Mouse (Mus musculus) heart, embryonic 15.5 days (tissue): ENCODE data around the gene Rad9b. TPM values are rescaled to one million over a fixed set of nuclear protein-coding genes. Genes with fewer than 3 reads are reported as not detected.

Source experiments
- ATAC-seq: fragments of 200-750 bp; cut with Nextera tagmentation; replicated peaks from 2 replicates; pipeline ENCODE4 v1.8.0; 2017; ENCODE audit warnings: low read depth, moderate TSS enrichment; ENCODE audit not compliant: insufficient number of reproducible peaks, insufficient read depth, low FRiP score
- H3K27ac ChIP-seq: fragments of 300-500 bp; sonication (generic); 2 replicates; pipeline ENCODE4 v1.5.1; 2015; ENCODE audit warnings: mild to moderate bottlenecking, inconsistent platforms
- H3K27me3 ChIP-seq: fragments of 300-500 bp; sonication (generic); 2 replicates; pipeline ENCODE4 v1.6.1; 2015; ENCODE audit warnings: inconsistent platforms
- H3K36me3 ChIP-seq: fragments of 300-500 bp; sonication (generic); 2 replicates; pipeline ENCODE4 v1.6.1; 2015; ENCODE audit warnings: mild to moderate bottlenecking, inconsistent platforms
- H3K4me1 ChIP-seq: fragments of 300-500 bp; sonication (generic); replicated peaks from 2 replicates; pipeline ENCODE4 v1.6.1; 2015; ENCODE audit warnings: inconsistent platforms
- H3K4me2 ChIP-seq: fragments of 300-500 bp; sonication (generic); 2 replicates; pipeline ENCODE4 v1.6.1; 2015; ENCODE audit warnings: inconsistent platforms, mild to moderate bottlenecking, moderate library complexity
- H3K4me3 ChIP-seq: fragments of 300-500 bp; sonication (generic); 2 replicates; pipeline ENCODE4 v1.5.1; 2015; ENCODE audit warnings: mild to moderate bottlenecking, inconsistent platforms
- H3K9ac ChIP-seq: fragments of 300-500 bp; sonication (generic); 2 replicates; pipeline ENCODE4 v1.6.1; 2015; ENCODE audit warnings: mild to moderate bottlenecking, inconsistent platforms
- H3K9me3 ChIP-seq: fragments of 300-500 bp; sonication (generic); replicated peaks from 2 replicates; pipeline ENCODE4 v1.6.1; 2016; ENCODE audit warnings: inconsistent platforms
- WGBS: fragments of 180-500 bp; shearing (Covaris S2); methylation state at CpG from one replicate; pipeline ENCODE4 v1.1.7; 2015; ENCODE audit warnings: mixed read lengths; 5-methylcytosine and 5-hydroxymethylcytosine counted together
- polyA plus RNA-seq: library from polyadenylated mRNA; unstranded; fragments of >200 nt; fragmentation: Nextera tagmentation; extraction: Ambion mirVana; gene quantifications from 2 replicates; pipeline ENCODE4 v1.2.1, GENCODE M21; 2015

The Rad9b gene
- polyA plus RNA-seq, 1 experiment from 2014 or later = 7.2 TPM

DNA sequence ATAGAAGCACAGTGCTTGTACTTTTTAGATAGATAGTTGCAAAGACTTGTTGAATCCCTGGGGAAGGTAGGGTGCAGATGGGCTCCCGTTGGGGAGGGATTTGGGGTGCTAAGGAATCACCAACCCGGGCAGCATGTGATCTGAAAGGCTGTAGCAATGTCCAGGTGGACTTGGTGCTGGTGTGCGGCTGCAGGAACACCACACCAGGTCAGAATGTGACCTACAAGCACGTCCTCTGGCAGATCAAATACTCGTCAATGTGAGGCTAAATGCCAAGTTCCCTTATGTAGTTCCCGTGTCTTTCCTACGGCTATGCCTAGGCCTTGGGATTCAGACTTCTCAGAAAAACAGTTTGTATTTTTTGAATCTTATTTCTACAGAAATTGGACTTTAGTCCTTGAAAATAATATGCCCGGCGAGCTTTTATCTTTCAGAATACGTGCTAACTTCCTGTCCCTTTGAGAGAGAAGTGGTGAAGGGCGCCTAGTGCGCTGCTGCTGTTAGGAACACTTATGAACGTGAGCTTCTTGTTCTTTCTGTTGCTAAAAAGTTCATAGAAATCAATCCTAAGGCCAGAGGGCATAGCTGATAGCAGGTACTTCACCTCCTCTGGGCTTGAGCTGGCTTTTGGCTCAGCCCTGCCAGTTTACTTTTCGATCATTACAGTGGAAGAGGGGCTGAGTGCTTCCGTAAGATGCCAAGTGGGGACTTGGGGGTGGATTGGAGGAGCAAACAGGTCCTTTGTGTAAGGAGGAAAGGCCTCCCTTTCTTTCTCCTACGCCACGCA, 62.3 kb downstream of the Rad9b start:
- Histone ChIP-seq H3K27me3 (no peaks in the 10 kb centered on the region), H3K4me1 (peaks cover 62% of the 10 kb centered on the region), H3K27ac (peak overlapping the region; percentile 78), H3K9me3 (no peaks in the 10 kb centered on the region), H3K4me3 (0 out of 2 replicates have a peak overlapping the region, but pooled peaks have one; percentile 4), H3K4me2 (peak overlapping the region; percentile 36), H3K9ac (no peak overlapping the region), H3K36me3 (no peaks in the 10 kb centered on the region; the same call in 1 of the 2 replicates)
- 47% methylated on average over 17 of the region's 17 CpGs for WGBS
- ATAC-seq = no peak

DNA sequence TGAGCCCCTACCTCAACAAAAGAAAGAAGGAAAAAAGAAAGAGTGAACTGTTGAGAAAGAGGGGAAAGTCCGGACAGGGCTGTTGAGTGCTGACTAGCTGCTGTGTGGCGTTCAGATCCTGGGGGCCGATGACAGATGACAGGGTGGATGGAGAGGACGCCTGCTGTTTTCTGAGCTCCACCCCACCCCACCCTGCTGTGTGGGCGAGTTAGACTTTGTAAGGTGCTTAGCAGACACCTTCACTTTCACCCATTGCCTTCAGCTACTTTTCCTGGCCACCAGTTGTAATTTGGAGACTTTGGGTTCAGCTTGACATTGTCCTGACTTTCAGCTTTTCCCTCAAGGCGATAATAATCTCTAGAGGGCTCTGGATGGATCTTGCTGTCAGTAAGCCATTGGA, 62.9 kb downstream of the Rad9b start:
- Histone ChIP-seq H3K9ac (no peak overlapping the region), H3K4me1 (peaks cover 68% of the 10 kb centered on the region), H3K4me2 (peak overlapping the region; percentile 36; the same call in 1 of the 2 replicates), H3K36me3 (no peaks in the 10 kb centered on the region; the same call in 1 of the 2 replicates), H3K4me3 (no peak overlapping the region), H3K9me3 (no peaks in the 10 kb centered on the region), H3K27ac (peak overlapping the region; percentile 78), H3K27me3 (no peaks in the 10 kb centered on the region)
- 42% methylated on average over 6 of the region's 6 CpGs for WGBS
- no peak; the same call in 1 of the 2 replicates for ATAC-seq

DNA sequence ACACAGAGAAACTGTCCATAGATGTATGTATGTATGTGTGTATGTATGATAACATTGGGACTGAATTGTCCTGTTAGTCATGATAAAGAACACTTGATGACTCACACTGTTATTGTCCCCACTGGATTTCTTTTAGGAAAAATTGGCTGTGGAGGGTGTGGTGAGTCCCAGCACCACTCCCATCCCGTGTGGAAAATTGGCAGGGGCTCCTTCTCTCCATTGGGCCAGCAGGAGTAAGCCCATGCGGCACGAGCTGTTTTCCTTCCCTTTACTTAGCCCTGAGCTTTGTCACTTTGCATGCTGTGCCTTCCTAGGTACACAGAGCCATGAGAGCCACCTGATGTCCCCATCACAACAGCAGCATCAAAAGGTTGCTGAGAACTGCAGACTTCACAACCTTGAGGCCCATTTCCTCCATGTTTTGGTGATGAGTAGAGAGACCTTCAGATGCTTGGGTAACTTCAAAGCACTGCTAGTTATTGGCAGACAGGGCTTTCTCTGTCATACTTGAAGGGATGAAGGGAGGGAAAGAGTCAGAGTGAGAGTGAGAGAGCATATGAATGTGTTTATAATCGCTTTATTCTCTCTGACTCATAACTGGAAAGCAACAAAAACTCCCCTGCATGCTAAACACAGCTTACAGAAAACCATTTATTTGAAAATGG, 65.8 kb downstream of the Rad9b start:
- Histone ChIP-seq H3K27ac (no peak overlapping the region), H3K9me3 (no peaks in the 10 kb centered on the region), H3K27me3 (no peaks in the 10 kb centered on the region), H3K4me3 (no peak overlapping the region), H3K9ac (no peak overlapping the region), H3K4me2 (no peak overlapping the region), H3K4me1 (peaks cover 57% of the 10 kb centered on the region), H3K36me3 (no peaks in the 10 kb centered on the region; the same call in 1 of the 2 replicates)
- no peak for ATAC-seq
- WGBS = 73% methylated on average over 4 of the region's 4 CpGs

DNA sequence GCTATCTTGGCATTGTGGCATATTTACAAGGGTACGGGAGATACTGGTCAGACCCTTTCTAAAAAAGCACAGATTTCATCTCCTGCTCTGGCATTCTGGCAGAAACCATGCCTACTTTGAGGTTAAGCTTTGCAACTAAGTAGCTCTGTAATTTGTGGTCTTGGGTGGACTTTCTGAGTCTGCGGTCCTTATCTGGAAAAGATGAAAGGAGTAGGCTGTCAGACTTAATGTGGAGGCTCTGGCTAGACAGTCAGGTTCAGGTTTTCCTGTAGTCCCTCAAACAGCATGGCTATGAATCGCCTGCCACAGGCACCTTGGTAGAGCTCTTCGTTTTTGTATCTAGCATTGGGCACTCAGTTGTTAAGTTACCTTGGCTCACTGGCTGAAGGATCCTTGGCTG, 67.0 kb downstream of the Rad9b start:
- H3K4me2 ChIP-seq = no peak overlapping the region
- ATAC-seq = no peak
- no peak overlapping the region for H3K9ac ChIP-seq
- 61% methylated on average over 4 of the region's 4 CpGs for WGBS
- no peaks in the 10 kb centered on the region for H3K9me3 ChIP-seq
- no peaks in the 10 kb centered on the region for H3K27me3 ChIP-seq
- peaks cover 45% of the 10 kb centered on the region for H3K4me1 ChIP-seq
- no peak overlapping the region for H3K27ac ChIP-seq
- H3K36me3 ChIP-seq = no peaks in the 10 kb centered on the region; the same call in 1 of the 2 replicates
- H3K4me3 ChIP-seq = no peak overlapping the region

DNA sequence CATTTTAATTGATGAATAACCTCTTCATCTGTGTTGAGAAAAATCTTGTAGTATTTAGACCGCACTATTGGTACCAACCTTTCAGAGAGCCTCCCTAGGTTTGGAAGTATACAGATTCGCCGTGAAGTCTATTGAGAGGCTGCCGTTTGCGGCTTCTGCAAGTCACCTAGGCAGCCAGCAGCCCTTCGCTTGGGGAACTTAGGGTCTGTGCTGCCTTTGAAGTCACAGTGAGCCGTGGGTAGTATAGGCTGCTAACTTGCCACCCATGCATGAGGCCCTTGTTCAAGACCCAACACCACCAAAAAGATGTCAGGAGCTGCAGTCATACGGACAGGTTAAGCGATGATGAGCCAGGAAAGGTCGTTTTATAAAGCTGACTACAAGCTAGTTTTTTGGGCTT, 67.8 kb downstream of the Rad9b start:
- ATAC-seq = no peak
- H3K4me1 ChIP-seq = peaks cover 40% of the 10 kb centered on the region
- peak overlapping the region; percentile 89 for H3K4me2 ChIP-seq
- no peaks in the 10 kb centered on the region for H3K9me3 ChIP-seq
- H3K9ac ChIP-seq = peak overlapping the region; percentile 86; the same call in 1 of the 2 replicates
- no peaks in the 10 kb centered on the region for H3K27me3 ChIP-seq
- H3K36me3 ChIP-seq = no peaks in the 10 kb centered on the region; the same call in 1 of the 2 replicates
- 79% methylated on average over 10 of the region's 10 CpGs for WGBS
- peak overlapping the region; percentile 90; the same call in 1 of the 2 replicates for H3K27ac ChIP-seq
- peak overlapping the region; percentile 85 for H3K4me3 ChIP-seq

DNA sequence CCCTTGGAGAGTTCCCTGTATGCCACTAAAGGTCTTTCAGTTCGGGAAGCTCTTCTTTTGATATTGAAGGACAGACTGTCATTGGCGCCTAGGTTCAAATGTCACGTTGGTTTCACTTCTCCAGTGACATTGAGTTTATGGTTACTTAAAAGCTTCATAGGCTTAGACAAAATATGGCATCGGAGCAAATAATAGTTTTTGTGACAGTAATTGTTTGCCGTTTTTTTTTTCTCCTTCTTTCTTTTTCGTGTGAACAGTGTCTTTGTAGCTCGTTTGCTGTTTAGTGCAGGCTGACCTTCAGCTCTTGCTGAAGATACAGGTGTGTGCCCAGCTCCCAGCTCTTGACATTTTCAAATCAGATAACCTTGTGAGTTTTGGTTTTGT, 68.3 kb downstream of the Rad9b start:
- Histone ChIP-seq H3K4me2 (peak overlapping the region; percentile 89), H3K9me3 (no peaks in the 10 kb centered on the region), H3K4me3 (peak overlapping the region; percentile 85), H3K27me3 (no peaks in the 10 kb centered on the region), H3K36me3 (no peaks in the 10 kb centered on the region; the same call in 1 of the 2 replicates), H3K27ac (peak overlapping the region; percentile 90), H3K9ac (peak overlapping the region; percentile 86), H3K4me1 (peaks cover 40% of the 10 kb centered on the region)
- ATAC-seq = no peak
- WGBS = 49% methylated on average over 7 of the region's 7 CpGs

DNA sequence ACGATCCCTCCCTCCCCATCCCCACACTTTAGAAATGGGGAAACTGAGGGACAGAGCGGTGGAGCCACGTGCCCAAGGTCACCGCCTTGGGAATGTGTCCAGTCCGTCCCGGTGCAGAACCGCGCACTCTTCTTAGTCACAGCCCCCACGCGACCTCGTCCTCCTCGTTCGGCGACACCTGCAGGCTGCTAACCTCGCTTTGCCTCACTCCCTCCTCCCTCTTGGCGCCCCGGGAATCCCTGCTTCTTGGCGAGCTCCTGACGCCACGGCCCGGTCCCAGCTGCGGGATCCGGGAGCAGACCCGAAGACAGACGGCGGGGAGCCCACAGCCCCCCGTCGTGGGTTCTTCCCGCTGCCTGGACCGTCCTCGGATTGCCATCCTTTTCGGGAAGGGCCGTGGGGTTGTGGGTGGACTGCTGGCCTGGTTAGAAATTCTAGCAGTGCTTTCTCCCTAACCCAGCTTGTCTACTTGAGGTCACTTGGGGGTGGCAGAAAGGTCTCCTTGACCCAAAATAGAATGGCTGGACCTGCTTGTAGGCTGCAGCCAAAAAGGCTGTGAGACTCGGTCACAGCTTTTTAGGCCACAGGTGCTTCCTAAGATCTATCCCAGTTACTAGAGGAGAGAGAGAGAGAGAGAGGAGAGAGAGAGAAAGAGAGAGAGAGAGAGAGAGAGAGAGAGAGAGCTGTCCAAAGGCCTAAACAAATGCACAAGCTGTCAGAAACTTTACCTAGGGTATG, 68.8 kb downstream of the Rad9b start:
- peak overlapping the region; percentile 86 for H3K9ac ChIP-seq
- H3K4me3 ChIP-seq = peak overlapping the region; percentile 85
- no peaks in the 10 kb centered on the region for H3K9me3 ChIP-seq
- H3K27ac ChIP-seq = peak overlapping the region; percentile 90
- peak overlapping the region; percentile 89 for H3K4me2 ChIP-seq
- no peaks in the 10 kb centered on the region; the same call in 1 of the 2 replicates for H3K36me3 ChIP-seq
- ATAC-seq = peak; percentile 31; the same call in 1 of the 2 replicates
- WGBS = under 1% methylated on average over 34 of the region's 34 CpGs
- no peaks in the 10 kb centered on the region for H3K27me3 ChIP-seq
- H3K4me1 ChIP-seq = peaks cover 46% of the 10 kb centered on the region

DNA sequence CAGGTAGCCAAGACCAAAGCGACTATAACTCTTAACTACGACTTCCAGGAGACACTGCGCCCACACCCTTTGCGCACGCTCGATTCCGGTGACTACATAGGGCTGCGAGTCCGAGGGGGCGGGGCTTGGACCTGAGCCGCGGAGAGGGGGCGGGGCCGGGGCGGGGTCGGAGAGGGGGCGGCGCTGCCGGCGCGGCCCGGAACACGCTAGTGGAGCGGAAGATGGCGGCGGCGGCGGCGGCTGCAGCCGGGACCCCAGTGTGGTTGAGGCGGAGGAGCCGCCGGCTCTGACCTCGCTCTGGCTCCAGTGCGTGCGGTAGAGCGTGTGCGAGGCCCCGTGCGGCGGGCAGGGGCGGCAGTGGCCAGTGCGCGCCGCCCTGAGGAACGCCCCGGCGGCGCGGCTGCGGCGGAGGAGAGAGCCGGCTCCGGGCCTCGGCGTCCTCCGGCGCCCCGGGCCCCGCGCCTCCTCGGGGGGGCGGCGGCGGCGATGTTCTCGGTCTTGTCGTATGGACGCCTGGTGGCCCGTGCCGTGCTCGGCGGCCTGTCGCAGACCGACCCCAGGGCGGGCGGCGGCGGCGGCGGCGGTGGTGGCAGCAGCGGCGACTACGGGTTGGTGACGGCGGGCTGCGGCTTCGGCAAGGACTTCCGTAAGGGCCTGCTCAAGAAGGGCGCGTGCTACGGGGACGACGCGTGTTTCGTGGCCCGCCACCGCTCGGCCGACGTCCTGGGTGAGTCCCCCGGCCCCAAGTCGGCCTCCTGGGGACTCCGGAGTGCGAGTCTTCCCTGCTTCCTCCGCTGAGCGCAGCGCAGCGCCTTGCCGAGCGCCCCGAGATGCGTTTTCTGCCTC, 69.6 kb downstream of the Rad9b start, which contains the start of gene Pptc7:
Gene Pptc7, plus strand, starts transcription at position 183 of the 846 bp plus-strand sequence.
- Histone ChIP-seq H3K27ac (peak within 1 kb of the TSS; percentile 90), H3K4me2 (peak within 1 kb of the TSS; percentile 89), H3K4me1 (peaks cover 49% of the 10 kb centered on the region), H3K36me3 (no peaks in the 10 kb centered on the region; the same call in 1 of the 2 replicates), H3K4me3 (peak within 1 kb of the TSS; percentile 85), H3K27me3 (no peaks in the 10 kb centered on the region), H3K9ac (peak within 1 kb of the TSS; percentile 86), H3K9me3 (no peaks in the 10 kb centered on the region)
- ATAC-seq = peak; percentile 93
- under 1% methylated on average over 94 of the region's 114 CpGs for WGBS

DNA sequence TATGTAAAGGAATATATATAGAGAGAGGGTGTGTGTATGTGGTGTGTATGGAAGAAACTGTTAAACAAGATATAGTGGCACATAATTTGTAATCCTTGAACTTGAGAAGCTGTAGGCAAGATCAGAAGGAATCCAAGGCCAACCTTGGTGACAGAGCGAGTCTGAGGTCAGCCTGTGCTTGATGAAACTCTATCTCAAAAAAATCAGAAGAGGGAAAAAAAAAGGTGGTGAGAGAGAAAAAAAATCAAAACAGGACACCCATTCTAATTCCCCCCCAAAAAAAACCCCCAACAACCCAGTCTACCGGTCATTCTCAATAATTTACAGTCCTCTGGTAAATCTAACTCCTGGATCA, 70.2 kb downstream of the Rad9b start:
- 28% methylated on average over 2 of the region's 2 CpGs for WGBS
- Histone ChIP-seq H3K4me2 (peak overlapping the region; percentile 89), H3K36me3 (no peaks in the 10 kb centered on the region; the same call in 1 of the 2 replicates), H3K4me1 (peaks cover 49% of the 10 kb centered on the region), H3K27ac (no peak overlapping the region), H3K9me3 (no peaks in the 10 kb centered on the region), H3K27me3 (no peaks in the 10 kb centered on the region), H3K9ac (0 out of 2 replicates have a peak overlapping the region, but pooled peaks have one; percentile 86), H3K4me3 (peak overlapping the region; percentile 85)
- ATAC-seq = no peak

DNA sequence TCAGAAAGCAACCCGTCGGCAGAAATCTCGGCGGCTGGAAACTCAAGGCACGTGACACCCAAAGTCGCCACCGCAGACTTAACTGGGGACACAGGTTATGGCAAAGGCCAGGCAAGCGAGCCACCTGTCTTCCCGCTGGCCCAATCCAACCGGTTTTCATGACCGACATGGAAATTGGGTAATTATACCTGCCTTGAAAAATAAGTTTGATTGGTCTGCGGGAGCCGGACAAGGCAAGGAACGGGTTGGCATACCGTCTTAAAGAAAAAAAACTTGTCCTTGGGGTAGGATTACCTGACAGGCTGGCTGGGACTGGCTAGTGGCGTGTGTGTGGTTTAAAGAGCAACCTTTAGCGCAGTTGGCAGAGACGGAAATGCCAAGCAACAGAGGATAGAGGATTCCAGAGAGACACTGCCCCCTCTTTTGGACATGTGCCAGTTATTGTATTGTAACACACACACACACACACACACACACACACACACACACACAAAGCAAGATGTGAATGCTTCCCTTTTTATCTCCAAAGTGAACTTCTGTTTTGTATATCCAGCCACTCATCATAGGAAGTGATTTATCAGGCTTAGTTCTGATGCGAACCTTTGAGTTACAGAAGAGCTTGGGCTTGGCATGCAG, 73.1 kb downstream of the Rad9b start:
- Histone ChIP-seq H3K36me3 (no peaks in the 10 kb centered on the region), H3K4me1 (peaks cover 27% of the 10 kb centered on the region), H3K27me3 (no peaks in the 10 kb centered on the region), H3K4me3 (peak overlapping the region; percentile 5; the same call in 1 of the 2 replicates), H3K9ac (no peak overlapping the region), H3K9me3 (no peaks in the 10 kb centered on the region), H3K27ac (peak overlapping the region; percentile 5; the same call in 1 of the 2 replicates), H3K4me2 (peak overlapping the region; percentile 51)
- no peak for ATAC-seq
- 27% methylated on average over 19 of the region's 19 CpGs for WGBS
